Mouse (Mus musculus) intestine, embryonic 15.5 days (tissue): Measurements from ENCODE around the gene Neurod4. TPM values are rescaled to one million over a fixed set of nuclear protein-coding genes. Genes with fewer than 3 reads are reported as not detected.

Experiments
- ATAC-seq: fragments of 200-750 bp; cut with Nextera tagmentation; 2 replicates; pipeline ENCODE4 v1.8.0; 2017; ENCODE audit warnings: moderate TSS enrichment, moderate library complexity
- H3K27ac ChIP-seq: fragments of 300-500 bp; sonication (generic); 2 replicates; pipeline ENCODE4 v1.5.1; 2015; ENCODE audit warnings: mild to moderate bottlenecking, inconsistent platforms
- H3K27me3 ChIP-seq: fragments of 300-500 bp; sonication (generic); replicated peaks from 2 replicates; pipeline ENCODE4 v1.6.1; 2015; ENCODE audit warnings: inconsistent platforms
- H3K36me3 ChIP-seq: fragments of 300-500 bp; sonication (generic); 2 replicates; pipeline ENCODE4 v1.6.1; 2015; ENCODE audit warnings: inconsistent platforms
- H3K4me1 ChIP-seq: fragments of 300-500 bp; sonication (generic); replicated peaks from 2 replicates; pipeline ENCODE4 v1.6.1; 2015; ENCODE audit warnings: inconsistent platforms
- H3K4me2 ChIP-seq: fragments of 300-500 bp; sonication (generic); replicated peaks from 2 replicates; pipeline ENCODE4 v1.6.1; 2015; ENCODE audit warnings: mild to moderate bottlenecking, inconsistent platforms
- H3K4me3 ChIP-seq: fragments of 300-500 bp; sonication (generic); replicated peaks from 2 replicates; pipeline ENCODE4 v1.5.1; 2015; ENCODE audit warnings: inconsistent platforms
- H3K9ac ChIP-seq: fragments of 300-500 bp; sonication (generic); 2 replicates; pipeline ENCODE4 v1.6.1; 2015; ENCODE audit warnings: inconsistent platforms
- H3K9me3 ChIP-seq: fragments of 300-500 bp; sonication (generic); 2 replicates; pipeline ENCODE4 v1.6.1; 2016; ENCODE audit warnings: inconsistent platforms
- WGBS: fragments of 180-500 bp; shearing (Covaris S2); methylation state at CpG from one replicate; pipeline ENCODE4 v1.1.7; 2015; 5-methylcytosine and 5-hydroxymethylcytosine counted together
- polyA plus RNA-seq: library from polyadenylated mRNA; unstranded; fragments of >200 nt; fragmentation: Nextera tagmentation; extraction: Ambion mirVana; gene quantifications from 2 replicates; pipeline ENCODE4 v1.2.1, GENCODE M21; 2015

Gene Neurod4
- polyA plus RNA-seq, 1 experiment from 2014 or later = 0.04 TPM

DNA sequence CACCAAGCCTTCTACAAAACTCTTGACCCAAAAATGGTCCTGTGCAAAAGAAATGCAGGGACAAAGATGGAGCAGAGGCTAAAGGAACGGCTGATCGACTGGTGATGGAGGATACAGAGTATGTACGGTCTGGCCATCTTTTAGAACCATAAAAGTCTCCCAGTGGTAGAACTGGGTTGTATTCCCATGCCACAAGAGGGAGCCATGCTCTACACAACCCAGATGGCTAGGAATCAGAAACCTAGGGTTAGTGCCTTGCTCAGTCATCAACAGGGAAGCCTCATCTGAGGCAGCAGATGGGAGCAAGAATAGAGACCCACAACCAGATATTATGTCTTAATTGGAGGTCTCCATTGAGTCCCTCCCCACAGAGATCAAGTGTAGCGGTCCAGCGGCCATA, 50.5 kb downstream of the Neurod4 start:
- Histone ChIP-seq H3K4me1 (no peaks in the 10 kb centered on the region), H3K27ac (no peak overlapping the region), H3K27me3 (no peaks in the 10 kb centered on the region), H3K9me3 (no peaks in the 10 kb centered on the region), H3K9ac (no peak overlapping the region), H3K4me2 (no peak overlapping the region), H3K4me3 (no peak overlapping the region), H3K36me3 (no peaks in the 10 kb centered on the region)
- no peak for ATAC-seq
- WGBS = 89% methylated on average over 5 of the region's 5 CpGs

DNA sequence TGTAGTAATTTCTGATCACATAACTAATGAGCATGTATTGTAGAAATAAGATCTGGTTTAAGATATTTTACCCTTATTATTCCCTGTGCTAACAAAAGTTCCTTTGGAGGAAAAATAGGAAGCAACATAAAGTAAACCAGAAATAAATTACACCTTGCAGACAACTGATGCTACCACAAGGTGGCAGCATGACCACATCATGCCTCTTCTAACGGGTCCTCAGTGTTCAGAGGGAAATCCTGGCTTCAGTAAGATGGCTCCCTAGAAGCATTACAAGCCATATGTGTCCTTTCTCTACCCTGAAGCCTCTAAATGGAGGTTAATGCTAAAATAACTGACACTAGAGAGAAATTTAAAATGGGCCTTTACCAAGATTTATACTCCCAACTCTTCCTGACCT, 51.8 kb downstream of the Neurod4 start:
- Histone ChIP-seq H3K4me3 (no peak overlapping the region), H3K36me3 (no peaks in the 10 kb centered on the region), H3K9ac (no peak overlapping the region), H3K9me3 (no peaks in the 10 kb centered on the region), H3K4me2 (no peak overlapping the region), H3K27ac (no peak overlapping the region), H3K4me1 (no peaks in the 10 kb centered on the region), H3K27me3 (no peaks in the 10 kb centered on the region)
- WGBS = 3% methylated on average over 1 of the region's 1 CpGs
- peak; percentile 72; the same call in 1 of the 2 replicates for ATAC-seq

DNA sequence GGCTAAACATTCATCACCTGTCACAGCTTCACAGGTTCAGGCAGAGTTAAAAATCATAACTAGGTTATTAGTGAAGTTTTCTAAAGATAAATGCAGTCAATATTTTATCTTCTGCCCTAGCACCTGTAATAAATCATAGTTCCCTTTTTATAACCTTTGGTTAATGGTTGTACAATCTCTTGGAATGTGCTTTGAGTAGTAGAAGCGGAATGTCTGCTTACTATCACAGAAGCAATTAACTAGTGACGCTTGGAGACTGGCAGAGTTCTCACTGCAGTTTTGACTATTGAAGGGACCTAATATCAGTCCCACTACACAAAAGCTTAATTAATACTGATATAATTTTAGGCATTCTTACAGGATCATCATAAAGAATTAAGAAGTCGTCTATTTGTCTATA, 55.0 kb downstream of the Neurod4 start:
- no peaks in the 10 kb centered on the region for H3K27me3 ChIP-seq
- no peak overlapping the region for H3K4me3 ChIP-seq
- ATAC-seq = peak; percentile 92
- no peaks in the 10 kb centered on the region for H3K9me3 ChIP-seq
- no peak overlapping the region for H3K4me2 ChIP-seq
- H3K9ac ChIP-seq = no peak overlapping the region
- no peaks in the 10 kb centered on the region for H3K4me1 ChIP-seq
- no peak overlapping the region for H3K27ac ChIP-seq
- 43% methylated on average over 3 of the region's 3 CpGs for WGBS
- H3K36me3 ChIP-seq = no peaks in the 10 kb centered on the region

Other genes starting within 250 kb of the Neurod4 start
- not detected in 2 replicates for gene Olfr821, start 249.9 kb downstream of the Neurod4 start, polyA plus RNA-seq
- not detected in 2 replicates for gene Olfr822, start 209.0 kb downstream of the Neurod4 start, polyA plus RNA-seq
- not detected in 2 replicates for gene Olfr823, start 164.9 kb downstream of the Neurod4 start, polyA plus RNA-seq
- gene Olfr824, start 150.2 kb downstream of the Neurod4 start, polyA plus RNA-seq = not detected in 2 replicates
- gene Olfr825, start 113.5 kb downstream of the Neurod4 start, polyA plus RNA-seq = not detected in 2 replicates
- gene Olfr826, start 96.1 kb downstream of the Neurod4 start, polyA plus RNA-seq = not detected in 2 replicates
- not detected in 2 replicates for gene Olfr827, start 65.8 kb downstream of the Neurod4 start, polyA plus RNA-seq
- 1.2 and 1.3 TPM in 2 replicates for gene Tespa1, start 42.6 kb upstream of the Neurod4 start, polyA plus RNA-seq
- gene Vmn2r84, start 114.1 kb upstream of the Neurod4 start, polyA plus RNA-seq = not detected in 2 replicates
- gene Vmn2r85, start 149.5 kb upstream of the Neurod4 start, polyA plus RNA-seq = not detected in 2 replicates
- gene Vmn2r86, start 175.8 kb upstream of the Neurod4 start, polyA plus RNA-seq = not detected in 2 replicates
- gene Vmn2r87, start 217.2 kb upstream of the Neurod4 start, polyA plus RNA-seq = not detected in 2 replicates